Mouse (Mus musculus): ENCODE results near the gene H3f3a. TPM values are rescaled to one million over a fixed set of nuclear protein-coding genes. Genes with fewer than 3 reads are reported as not detected.

The H3f3a gene
- polyA plus RNA-seq, 1 experiment from 2014 or later, result 1,931 TPM

DNA sequence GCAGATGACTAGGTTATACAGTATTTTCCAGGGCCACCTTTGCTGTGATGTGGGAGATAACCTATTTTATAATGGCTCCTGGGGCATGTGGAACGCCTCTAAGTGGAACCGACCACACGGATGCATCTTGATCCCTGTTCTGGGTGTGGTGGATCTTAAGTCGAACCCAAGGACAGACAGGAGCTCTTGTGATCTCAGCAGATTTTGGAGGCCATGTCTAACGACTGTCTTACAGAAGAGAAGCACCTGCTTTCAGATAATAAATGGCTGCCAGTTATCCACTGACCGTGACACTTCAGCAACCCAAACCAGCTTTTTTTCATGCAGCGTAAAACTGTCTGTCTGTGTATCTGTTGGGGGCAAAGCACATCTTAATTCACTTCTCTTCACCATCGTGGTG is 59.4 kb downstream of the H3f3a start:
- Histone ChIP-seq H3K4me3 (ENCODE audit: low read depth, low read length) (no peak overlapping the region), H3K27me3 (ENCODE audit: control insufficient read depth, insufficient read depth, low read length) (no peaks in the 10 kb centered on the region), H3K27ac (ENCODE audit: low read depth, low read length) (no peak overlapping the region), H3K4me1 (ENCODE audit: control insufficient read depth, insufficient read depth, low read length) (no peaks in the 10 kb centered on the region), H3K9ac (ENCODE audit: low read depth, low read length) (no peak overlapping the region), H3K4me2 (no peak overlapping the region), H3K36me3 (ENCODE audit: control insufficient read depth, insufficient read depth, low read length) (peaks cover 12% of the 10 kb centered on the region; the same call in 1 of the 2 replicates), H3K9me3 (replicated peaks; ENCODE audit: control insufficient read depth, low read length) (no peaks in the 10 kb centered on the region)
- WGBS (ENCODE audit: insufficient replicate concordance), result 91% methylated on average over 8 of the region's 8 CpGs
- no peak for ATAC-seq (replicated peaks; ENCODE audit: insufficient number of reproducible peaks, low FRiP score, low TSS enrichment)

DNA sequence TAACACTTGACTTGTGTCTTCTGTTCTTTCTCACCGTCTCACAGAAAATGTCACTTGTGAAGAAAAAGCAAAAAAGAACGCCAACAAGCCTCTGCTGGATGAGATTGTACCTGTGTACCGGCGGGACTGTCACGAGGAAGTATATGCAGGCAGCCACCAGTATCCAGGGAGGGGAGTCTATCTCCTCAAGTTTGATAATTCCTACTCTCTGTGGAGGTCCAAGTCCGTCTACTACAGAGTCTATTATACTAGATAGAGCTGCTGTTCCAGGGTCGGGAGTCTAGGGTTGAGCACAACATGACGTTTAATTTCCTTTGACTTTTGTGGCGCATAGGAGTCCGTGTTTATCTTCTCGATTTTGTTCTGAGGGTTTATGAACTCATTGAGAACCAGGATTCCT is 61.6 kb downstream of the H3f3a start:
- H3K9ac ChIP-seq (ENCODE audit: low read depth, low read length), result no peak overlapping the region
- H3K27ac ChIP-seq (ENCODE audit: low read depth, low read length), result no peak overlapping the region
- no peaks in the 10 kb centered on the region for H3K9me3 ChIP-seq (replicated peaks; ENCODE audit: control insufficient read depth, low read length)
- no peak overlapping the region for H3K4me3 ChIP-seq (ENCODE audit: low read depth, low read length)
- no peak for ATAC-seq (replicated peaks; ENCODE audit: insufficient number of reproducible peaks, low FRiP score, low TSS enrichment)
- no peaks in the 10 kb centered on the region for H3K27me3 ChIP-seq (ENCODE audit: control insufficient read depth, insufficient read depth, low read length)
- WGBS (ENCODE audit: insufficient replicate concordance), result 90% methylated on average over 11 of the region's 11 CpGs
- no peak overlapping the region for H3K4me2 ChIP-seq
- peaks cover 27% of the 10 kb centered on the region for H3K36me3 ChIP-seq (ENCODE audit: control insufficient read depth, insufficient read depth, low read length)
- H3K4me1 ChIP-seq (ENCODE audit: control insufficient read depth, insufficient read depth, low read length), result no peaks in the 10 kb centered on the region

Other genes with a start within 250 kb of the H3f3a start
- 94.0 and 107 TPM in 2 replicates for gene Parp1, start 245.0 kb downstream of the H3f3a start, polyA plus RNA-seq (2014; fragmentation: Nextera tagmentation; extraction: Ambion mirVana)
- gene Lin9, start 172.8 kb downstream of the H3f3a start, polyA plus RNA-seq (2014; fragmentation: Nextera tagmentation; extraction: Ambion mirVana), result 15.2 and 17.8 TPM in 2 replicates
- 0.34 and 0.42 TPM in 2 replicates for gene Mixl1, start 116.9 kb downstream of the H3f3a start, polyA plus RNA-seq (2014; fragmentation: Nextera tagmentation; extraction: Ambion mirVana)
- gene Acbd3, start 87.9 kb downstream of the H3f3a start, polyA plus RNA-seq (2014; fragmentation: Nextera tagmentation; extraction: Ambion mirVana), result 23.0 and 23.7 TPM in 2 replicates
- gene Sde2, start 37.2 kb upstream of the H3f3a start, polyA plus RNA-seq (2014; fragmentation: Nextera tagmentation; extraction: Ambion mirVana), result 24.1 and 32.7 TPM in 2 replicates
- gene Lefty2, start 79.2 kb upstream of the H3f3a start, polyA plus RNA-seq (2014; fragmentation: Nextera tagmentation; extraction: Ambion mirVana), result not detected in 2 replicates
- 64.3 and 72.5 TPM in 2 replicates for gene Pycr2, start 90.3 kb upstream of the H3f3a start, polyA plus RNA-seq (2014; fragmentation: Nextera tagmentation; extraction: Ambion mirVana)
- 1.2 and 1.3 TPM in 2 replicates for gene Lefty1, start 121.1 kb upstream of the H3f3a start, polyA plus RNA-seq (2014; fragmentation: Nextera tagmentation; extraction: Ambion mirVana)
- gene Tmem63a, start 128.4 kb upstream of the H3f3a start, polyA plus RNA-seq (2014; fragmentation: Nextera tagmentation; extraction: Ambion mirVana), result 5.8 and 6.7 TPM in 2 replicates
- gene Ephx1, start 207.0 kb upstream of the H3f3a start, polyA plus RNA-seq (2014; fragmentation: Nextera tagmentation; extraction: Ambion mirVana), result 3.0 and 3.8 TPM in 2 replicates
- not detected in 2 replicates for gene 9130409I23Rik, start 237.3 kb upstream of the H3f3a start, polyA plus RNA-seq (2014; fragmentation: Nextera tagmentation; extraction: Ambion mirVana)